Mouse (Mus musculus) liver, adult 10 weeks (tissue): ENCODE data around the gene Txnl4b. TPM values are rescaled to one million over a fixed set of nuclear protein-coding genes. Genes with fewer than 3 reads are reported as not detected.

ENCODE experiments used
- polyA plus RNA-seq: library from polyadenylated mRNA; stranded (reverse); fragments of 350-450 nt; fragmentation: Illumina TruSeq; extraction: RNeasy Lipid Tissue Mini Kit (QIAGEN cat#74804); gene quantifications from one replicate; pipeline ENCODE4 v1.2.3, GENCODE M21; 2014; ENCODE audit warnings: low read depth, low replicate concordance

Gene Txnl4b
- 14.2 TPM for polyA plus RNA-seq

GRCm38 (mm10) chr8:109565498-109566333 lies at the start of gene Txnl4b, which contains the start of gene Dhx38:
Gene Txnl4b, plus strand, starts transcription at chr8:109565892.
Gene Dhx38, minus strand, starts transcription at chr8:109565861.

GRCm38 (mm10) chr8:109578900-109579301 lies 13.2 kb downstream of the Txnl4b start, which contains the start of gene Hp:
Gene Hp, minus strand, starts transcription at chr8:109579172.

GRCm38 (mm10) chr8:109608271-109609152 lies 42.8 kb downstream of the Txnl4b start, which contains the start of gene Dhodh:
Gene Dhodh, minus strand, starts transcription at chr8:109608673.

GRCm38 (mm10) chr8:109614243-109615210 lies 48.8 kb downstream of the Txnl4b start, which contains the start of gene Pkd1l3:
Gene Pkd1l3, plus strand, starts transcription at chr8:109614517.

Other genes starting within 250 kb of the Txnl4b start
- not detected for gene Pmfbp1, start 71.9 kb upstream of the Txnl4b start, polyA plus RNA-seq
- 1.7 TPM for gene Dhx38, start within 50 bp of the Txnl4b start, polyA plus RNA-seq
- 124 TPM for gene Hp, start 13.3 kb downstream of the Txnl4b start, polyA plus RNA-seq
- 1.7 TPM for gene Dhodh, start 42.8 kb downstream of the Txnl4b start, polyA plus RNA-seq
- not detected for gene Pkd1l3, start 48.6 kb downstream of the Txnl4b start, polyA plus RNA-seq
- 39.4 TPM for gene Ist1, start 127.4 kb downstream of the Txnl4b start, polyA plus RNA-seq
- gene Zfp821, start 139.7 kb downstream of the Txnl4b start, polyA plus RNA-seq, result 0.69 TPM
- gene Atxn1l, start 171.8 kb downstream of the Txnl4b start, polyA plus RNA-seq, result 6.2 TPM
- gene Ap1g1, start 212.7 kb downstream of the Txnl4b start, polyA plus RNA-seq, result 114 TPM